Mouse (Mus musculus) cerebellum, adult 11-12 months (tissue): ENCODE data around the gene Cacnb1.

ENCODE experiments used
- DNase-seq: peaks from one replicate; pipeline ENCODE4 v3.0.0; 2022

Gene Cacnb1

DNA sequence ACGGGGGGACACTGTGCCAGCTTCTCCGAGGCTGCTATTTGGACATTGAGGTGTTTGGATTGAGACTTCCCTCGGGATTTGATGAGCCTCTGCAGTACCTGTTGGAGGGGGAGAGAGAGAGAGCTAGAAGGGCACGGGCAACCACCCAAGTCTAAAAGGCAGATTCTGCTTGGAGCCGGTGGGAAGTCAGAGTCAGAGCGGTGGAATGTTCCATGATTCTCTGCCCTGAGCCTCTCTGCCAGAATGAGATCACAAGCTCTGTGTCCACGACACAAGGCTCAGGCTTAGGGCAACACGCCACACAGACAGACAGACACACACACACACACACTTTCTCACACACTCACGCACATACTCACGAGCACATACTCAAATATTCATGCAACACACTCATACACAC, 17.1 kb downstream of the Cacnb1 start:
- no peak for DNase-seq

- DNase-seq, result no peak
These were observed 17.8 kb downstream of the Cacnb1 start for GRCm38 (mm10) chr11:98005076-98005475.

DNA sequence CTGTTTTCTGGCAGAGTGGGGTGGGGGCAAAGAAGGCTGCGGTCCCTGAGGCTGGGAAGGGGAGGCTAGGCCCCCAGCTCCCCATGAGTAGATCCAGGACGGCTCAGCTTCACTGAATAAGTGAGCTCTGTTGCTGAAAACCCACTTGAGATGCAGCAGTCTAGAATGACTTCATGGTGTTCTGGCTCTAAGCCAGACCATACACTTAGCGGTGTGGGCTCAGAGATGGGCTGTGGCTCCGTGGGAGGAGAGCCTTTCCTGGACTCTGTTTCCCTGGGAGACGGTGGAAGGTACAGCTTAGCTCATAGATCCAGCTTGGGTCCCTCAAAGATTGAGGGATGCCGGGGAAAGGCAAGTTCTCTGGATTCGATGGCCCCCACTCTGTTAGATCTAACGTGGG, 18.7 kb downstream of the Cacnb1 start:
- no peak for DNase-seq

DNA sequence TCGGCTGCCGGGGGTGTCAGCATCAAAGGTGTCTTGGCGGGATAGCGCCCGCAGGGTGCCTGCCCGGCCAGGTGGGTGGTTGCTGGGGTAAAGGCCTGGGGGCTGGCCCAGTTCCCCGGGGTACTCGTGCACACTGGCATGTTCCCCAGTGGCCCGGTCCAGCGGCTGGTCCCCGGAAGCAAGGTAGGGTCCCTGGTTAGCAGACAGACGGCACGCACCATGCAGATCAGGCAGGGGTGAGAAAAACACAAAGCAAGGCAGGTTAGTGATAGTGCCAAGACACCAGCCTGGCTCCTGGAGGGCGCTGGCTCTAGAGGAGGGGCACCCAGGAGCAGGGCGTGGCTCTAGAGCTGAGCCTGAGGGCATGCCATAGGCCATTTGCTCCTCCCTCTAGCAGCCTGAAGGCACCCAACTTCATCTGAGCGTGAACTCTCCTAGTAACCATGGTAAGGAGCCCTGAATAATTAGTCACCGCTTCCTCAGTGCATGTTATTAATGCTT, 19.6 kb downstream of the Cacnb1 start:
- no peak for DNase-seq

GRCm38 (mm10) chr11:98002627-98003026, 20.2 kb downstream of the Cacnb1 start:
- no peak for DNase-seq

GRCm38 (mm10) chr11:98001986-98002385, 20.8 kb downstream of the Cacnb1 start:
- DNase-seq, result no peak

DNA sequence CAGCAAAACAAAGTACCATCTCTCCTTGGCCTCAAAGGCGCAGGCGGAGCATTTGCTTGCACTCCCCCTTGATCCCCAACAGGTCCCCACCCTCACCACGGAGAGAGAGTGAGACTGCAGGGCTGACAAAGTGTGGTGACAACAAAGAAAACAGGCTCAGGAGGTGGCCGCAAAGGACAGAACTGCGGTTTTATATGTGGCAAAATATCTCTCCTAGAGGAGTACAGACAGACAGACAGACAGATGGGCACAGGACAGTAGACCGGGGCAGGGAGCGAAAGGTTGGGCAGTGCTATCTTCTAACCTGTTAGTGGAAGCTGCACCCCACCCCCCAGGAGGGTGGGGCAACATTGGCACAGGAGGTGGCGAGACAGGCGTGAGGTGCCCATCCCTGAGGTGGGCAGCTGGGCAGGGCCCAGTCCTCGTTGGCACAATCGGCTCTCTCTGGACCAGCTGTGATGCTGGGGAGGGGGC, 21.4 kb downstream of the Cacnb1 start:
- no peak for DNase-seq

GRCm38 (mm10) chr11:98000378-98001140, 22.3 kb downstream of the Cacnb1 start:
- no peak for DNase-seq

DNA sequence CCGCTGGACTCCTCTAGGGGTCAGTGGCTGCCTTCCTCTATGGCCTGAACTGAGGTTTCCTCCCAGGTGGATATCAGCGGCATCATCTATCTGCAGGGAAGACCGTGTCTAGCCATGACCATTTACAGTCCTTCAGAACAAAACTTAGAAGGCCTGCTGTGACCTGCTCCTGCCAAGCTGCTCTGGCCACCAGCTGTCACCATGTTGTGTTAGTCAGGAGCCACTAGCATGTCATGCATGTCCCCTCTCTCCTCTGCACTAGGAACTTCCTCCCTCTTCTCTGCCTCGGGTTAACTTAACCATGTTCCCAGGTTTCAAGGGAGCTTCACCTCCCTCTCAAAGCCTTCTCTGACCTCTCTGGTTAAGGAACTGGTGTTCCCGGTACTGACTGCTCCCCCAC, 23.1 kb downstream of the Cacnb1 start:
- DNase-seq, result no peak

DNA sequence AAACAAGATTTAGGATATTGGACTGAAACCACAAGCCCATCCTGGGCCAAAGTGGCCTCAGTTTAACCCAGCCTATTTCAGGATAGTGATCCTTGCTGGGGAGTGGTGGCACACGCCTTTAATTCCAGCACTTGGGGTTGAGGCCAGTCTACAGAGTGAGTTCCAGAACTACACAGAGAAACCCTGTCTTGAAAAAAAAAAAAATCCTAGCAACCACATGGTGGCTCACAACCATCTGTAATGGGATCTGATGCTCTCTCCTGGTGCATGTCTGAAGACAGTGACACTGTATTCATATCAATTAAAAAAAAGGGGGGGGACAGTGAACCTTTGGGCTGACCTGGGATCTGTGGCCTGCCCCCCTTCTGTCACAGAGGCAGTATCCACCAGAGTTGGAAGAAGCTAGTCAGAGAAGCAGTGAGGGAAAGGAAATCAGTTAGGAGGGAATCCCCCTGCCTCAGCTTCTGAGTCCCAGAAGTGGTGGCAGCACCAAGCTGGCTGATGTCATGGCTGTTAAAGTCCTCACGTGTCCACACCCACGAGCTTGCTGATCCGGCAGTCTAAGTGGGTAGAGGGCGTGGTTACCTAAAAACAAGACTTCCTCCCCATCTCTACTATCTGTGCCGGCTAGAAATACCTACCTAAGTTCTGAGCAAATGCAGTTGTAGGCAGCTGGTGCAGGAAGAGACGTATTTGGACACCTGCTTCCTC, 23.8 kb downstream of the Cacnb1 start:
- DNase-seq, result no peak

GRCm38 (mm10) chr11:97998074-97998793, 24.6 kb downstream of the Cacnb1 start:
- DNase-seq, result no peak

DNA sequence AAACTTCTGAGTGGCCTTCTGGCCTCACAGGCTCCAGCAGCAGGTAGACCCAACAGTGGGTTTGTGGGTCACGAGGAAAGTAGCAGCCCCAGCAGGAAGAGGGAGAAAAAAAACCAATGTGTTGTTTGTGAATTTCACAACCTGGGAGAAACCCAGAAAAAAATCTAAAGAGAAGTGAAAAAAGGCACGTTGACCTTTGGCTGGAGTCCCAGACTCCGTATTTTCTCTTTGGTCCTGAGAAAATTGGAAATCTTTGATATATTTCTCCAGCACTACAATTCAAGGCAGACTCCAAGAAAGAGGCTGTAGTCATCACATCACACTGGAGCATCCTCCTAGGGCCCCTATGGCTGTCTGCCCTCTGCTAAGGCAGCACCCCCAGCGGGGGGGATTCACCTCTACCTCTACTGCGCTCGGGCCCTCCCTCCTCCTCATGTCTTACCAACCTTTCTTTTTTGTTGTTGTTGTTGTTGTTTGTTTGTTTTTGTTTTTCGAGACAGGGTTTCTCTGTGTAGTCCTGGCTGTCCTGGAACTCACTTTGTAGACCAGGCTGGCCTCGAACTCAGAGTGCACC, 25.4 kb downstream of the Cacnb1 start:
- DNase-seq, result no peak

GRCm38 (mm10) chr11:97996691-97997090, 26.1 kb downstream of the Cacnb1 start:
- no peak for DNase-seq

DNA sequence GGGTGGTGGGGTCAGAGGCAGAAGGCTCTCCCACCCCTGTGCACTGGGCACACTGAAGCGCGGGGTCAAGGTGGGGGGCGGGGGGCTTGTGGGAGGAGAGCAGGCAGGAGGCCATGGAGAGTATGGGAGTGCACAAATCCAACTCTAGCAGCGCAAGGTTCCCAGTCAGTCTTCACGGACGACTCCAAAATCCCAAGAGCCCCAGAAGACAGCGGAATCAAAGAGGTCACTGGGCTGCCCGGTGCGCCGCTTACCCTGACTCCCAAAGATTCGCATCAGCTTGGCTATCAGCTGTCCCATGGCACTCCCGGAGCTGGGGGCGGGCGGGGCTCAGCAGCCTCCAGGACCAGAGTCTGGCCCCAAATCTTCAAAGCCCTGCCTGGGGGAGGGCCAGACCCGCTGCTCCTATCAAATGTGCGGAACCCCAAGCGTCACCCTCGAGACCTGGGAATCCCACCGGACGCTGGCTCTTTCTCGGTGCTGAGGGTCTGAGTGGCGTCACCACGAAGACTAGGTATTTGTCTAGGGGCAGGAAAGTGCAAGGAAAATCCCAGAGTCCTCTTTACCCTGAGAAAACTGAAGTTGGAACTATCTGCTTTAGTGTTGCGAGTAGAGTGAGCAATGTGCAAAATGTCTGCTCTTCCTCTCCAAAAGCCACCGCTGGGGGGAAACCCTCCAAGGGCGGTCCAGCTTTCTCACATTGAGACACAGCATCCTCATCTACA, 27.1 kb downstream of the Cacnb1 start, which contains the start of gene Arl5c:
TSS of gene Arl5c (minus strand) at position 618 of the 725 bp plus-strand sequence.
- no peak for DNase-seq

- DNase-seq, result peak; percentile 65
These were observed 28.2 kb downstream of the Cacnb1 start for GRCm38 (mm10) chr11:97994539-97995100.

DNA sequence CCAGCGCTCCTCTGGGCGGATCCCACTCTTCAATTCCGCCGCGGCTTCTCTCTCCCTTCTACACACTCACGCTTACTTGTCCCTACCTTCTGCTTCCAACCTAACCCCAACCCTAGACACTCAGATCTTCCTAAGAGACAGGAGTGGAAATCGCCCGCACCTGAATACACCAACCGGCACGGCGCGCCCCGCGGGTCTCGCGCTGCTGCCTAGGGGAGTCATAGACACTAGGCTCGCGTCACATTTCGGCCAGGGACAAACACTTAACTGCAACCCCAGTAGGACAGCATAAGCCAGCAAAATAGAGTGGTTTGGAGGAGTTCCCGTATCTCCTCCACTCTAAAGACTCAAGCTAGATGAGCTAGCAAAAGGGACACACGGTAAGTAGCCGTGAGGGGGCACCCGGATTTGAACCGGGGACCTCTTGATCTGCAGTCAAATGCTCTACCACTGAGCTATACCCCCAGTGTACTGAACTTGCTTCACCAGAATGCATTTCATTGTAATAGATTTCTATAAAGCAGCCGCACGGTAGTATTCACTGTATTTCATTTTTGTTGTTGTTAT, 34.2 kb downstream of the Cacnb1 start:
- DNase-seq, result peak; percentile 86

DNA sequence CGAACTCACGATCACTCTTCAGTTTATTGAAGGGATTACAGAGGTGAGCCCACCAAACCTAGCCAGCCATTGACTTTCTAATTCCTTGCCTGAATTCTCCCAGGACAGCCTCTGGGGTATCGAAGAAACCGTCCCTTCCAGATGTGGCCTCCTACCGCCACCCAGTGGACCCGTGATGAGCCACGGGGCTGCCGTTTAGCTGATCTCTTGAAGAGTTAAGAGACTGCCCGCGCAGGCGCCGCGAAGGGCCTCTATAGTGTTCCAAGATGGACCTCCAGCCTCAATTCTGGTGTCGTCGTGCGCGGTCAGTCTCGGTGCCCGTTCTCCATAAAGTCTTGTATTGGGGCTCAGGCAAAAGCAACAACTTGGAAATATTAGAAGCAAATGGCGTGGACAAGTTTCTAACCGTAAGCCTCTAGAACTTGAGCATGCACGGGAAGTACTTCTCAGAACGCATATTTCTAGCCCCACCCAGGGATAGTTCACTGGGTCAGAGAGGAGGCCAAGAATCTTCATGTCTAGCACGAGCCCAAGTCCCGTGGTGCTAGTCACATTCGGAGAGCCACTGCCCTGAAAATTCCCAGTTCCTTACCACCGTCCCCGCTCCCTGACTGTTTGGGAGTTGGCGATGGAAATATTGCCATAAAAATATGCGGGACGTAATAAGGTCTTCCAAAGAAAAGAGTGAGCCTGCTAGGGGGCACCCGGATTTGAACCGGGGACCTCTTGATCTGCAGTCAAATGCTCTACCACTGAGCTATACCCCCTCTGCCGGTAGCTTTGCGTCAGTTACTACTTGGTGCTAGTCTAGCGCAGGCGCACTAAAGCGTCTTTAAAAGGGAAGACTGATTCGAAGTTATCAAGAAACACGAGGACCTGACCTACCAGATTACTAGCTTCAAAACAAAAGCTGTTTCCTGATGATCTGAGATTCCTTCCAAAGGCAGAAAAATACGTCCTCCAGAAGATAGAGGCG, 35.0 kb downstream of the Cacnb1 start:
- DNase-seq, result peak; percentile 90

DNA sequence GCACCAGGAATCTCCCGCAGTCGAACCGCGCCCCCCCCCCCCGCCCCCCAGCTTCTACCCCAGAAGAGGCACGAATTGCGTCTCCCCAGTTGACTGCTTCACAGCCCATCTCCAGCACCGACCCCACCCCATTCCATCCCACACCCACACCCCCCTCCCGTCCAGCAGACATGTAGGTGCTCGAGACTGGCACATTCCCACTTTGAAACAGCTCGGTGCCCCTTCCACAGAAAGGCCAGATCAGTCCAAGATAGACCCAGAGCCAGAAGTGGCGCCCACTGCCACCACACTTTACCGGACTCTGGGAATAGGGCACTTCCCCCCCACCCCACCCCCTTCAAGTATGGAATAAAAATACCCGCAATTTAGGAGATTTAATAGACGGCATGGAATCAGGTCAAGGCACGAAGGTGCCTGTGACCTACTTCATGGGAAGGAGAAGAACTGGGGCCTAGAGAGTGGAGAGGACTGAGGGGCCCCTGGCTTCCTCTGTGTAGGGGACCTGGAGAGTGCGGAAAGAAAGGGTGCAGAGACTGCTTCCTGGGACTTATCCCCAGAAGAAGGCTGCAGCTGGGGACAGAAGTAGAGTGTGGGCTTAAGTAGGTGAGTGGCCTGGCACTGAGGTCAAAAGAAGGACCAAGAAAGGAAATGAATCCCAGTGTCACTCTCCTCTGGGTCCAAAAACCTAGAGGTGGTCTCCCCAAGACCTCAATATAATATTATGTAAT, 35.9 kb downstream of the Cacnb1 start:
- no peak for DNase-seq
